Mouse (Mus musculus) CD8-positive naive resting alpha-beta T cell, adult 57 days (primary cell): ENCODE results near the gene Ube3a. TPM values are rescaled to one million over a fixed set of nuclear protein-coding genes. Genes with fewer than 3 reads are reported as not detected.

Experiments
- total RNA-seq: library from RNA; stranded (reverse); gene quantifications from one replicate; pipeline ENCODE4 v1.2.4, GENCODE M21; 2023

Gene Ube3a
- total RNA-seq: 130 TPM

DNA sequence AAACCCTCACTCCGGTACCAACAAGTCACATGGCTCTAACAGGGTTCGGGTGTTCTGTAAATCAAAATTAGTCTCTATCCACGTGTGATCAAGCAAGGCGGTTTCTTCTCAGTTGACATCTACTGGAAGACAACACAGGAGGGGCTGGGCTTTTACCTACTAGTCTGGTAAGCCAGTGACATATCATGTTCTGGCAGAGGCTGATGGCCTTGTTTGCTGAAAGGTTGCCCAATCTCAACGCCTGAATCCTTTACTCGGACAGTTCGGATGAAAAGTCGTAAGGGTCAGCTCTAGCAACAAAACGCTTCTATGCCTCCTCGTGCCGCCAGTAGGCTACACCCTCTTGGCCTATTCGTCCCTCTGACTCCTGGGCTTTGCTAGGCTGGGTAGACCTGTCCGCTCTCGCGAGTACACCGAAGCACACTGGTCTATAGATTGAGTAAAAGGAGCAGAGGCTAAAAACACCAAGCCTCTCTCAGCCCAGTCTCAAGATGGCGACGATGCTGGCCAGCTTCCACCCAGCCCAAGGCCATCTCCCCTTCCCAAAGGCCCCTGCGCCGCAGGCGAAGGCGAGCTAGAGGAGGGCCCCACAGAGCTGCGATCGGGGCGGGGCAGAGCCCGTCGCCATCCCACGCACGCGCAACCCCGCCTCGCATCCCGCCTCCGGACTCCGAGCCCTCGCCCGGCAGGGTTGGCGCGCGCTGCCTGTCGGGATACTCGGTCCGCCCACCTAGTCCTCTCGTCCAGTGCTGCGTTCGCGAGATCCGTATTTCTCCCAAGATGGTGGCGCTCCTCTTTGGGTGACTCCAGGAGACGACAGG lies at the start of gene Ube3a:
Gene Ube3a (plus strand): TSS at position 706 of the 821 bp plus-strand sequence.

